Mouse (Mus musculus) MEL (cell line): Measurements from ENCODE around the gene Casp2. TPM values are rescaled to one million over a fixed set of nuclear protein-coding genes. Genes with fewer than 3 reads are reported as not detected.

Experiments
- DNase-seq: peaks from one replicate; pipeline ENCODE4 v3.0.0; 2011; ENCODE audit warnings: low read depth, low spot score
- H3K27ac ChIP-seq: 2 replicates; pipeline ENCODE4 v1.5.1; 2012; ENCODE audit warnings: low read depth, mild to moderate bottlenecking, control low read depth, low read length, moderate library complexity; ENCODE audit not compliant: control insufficient read depth
- H3K27me3 ChIP-seq, 2 experiments: fragments of 150-350 bp in 1 of 2; sonication (generic) in 1 of 2; 2 replicates each; pipeline ENCODE4 v1.6.1; 2012; ENCODE audit warnings: low read length in 2 of 2, mild to moderate bottlenecking in 2 of 2, improper control_type of control experiment in 1 of 2, moderate library complexity in 1 of 2; ENCODE audit not compliant: insufficient read depth in 2 of 2, control insufficient read depth in 1 of 2
- H3K36me3 ChIP-seq, 2 experiments: 2 replicates each; pipeline ENCODE4 v1.6.1; 2012 to 2014; ENCODE audit warnings: low read length in 2 of 2, improper control_type of control experiment in 1 of 2, inconsistent platforms in 1 of 2, mild to moderate bottlenecking in 1 of 2; ENCODE audit not compliant: insufficient read depth in 2 of 2, control insufficient read depth in 1 of 2
- H3K4me1 ChIP-seq, 2 experiments: fragments of 150-350 bp in 1 of 2; sonication (generic) in 1 of 2; 2 replicates each; pipeline ENCODE4 v1.6.1; 2012; ENCODE audit warnings: low read length in 2 of 2, improper control_type of control experiment in 1 of 2, mild to moderate bottlenecking in 1 of 2; ENCODE audit not compliant: insufficient read depth in 2 of 2, control insufficient read depth in 1 of 2
- H3K4me3 ChIP-seq, 2 experiments: fragments of 150-350 bp in 1 of 2; sonication (generic) in 1 of 2; 2 replicates each; pipeline ENCODE4 v1.5.1; 2012; ENCODE audit warnings: low read depth in 2 of 2, low read length in 2 of 2, mild to moderate bottlenecking in 2 of 2, moderate library complexity in 2 of 2, control low read depth in 1 of 2, improper control_type of control experiment in 1 of 2; ENCODE audit not compliant: control insufficient read depth in 1 of 2, insufficient read depth in 1 of 2
- H3K79me2 ChIP-seq: 2 replicates; pipeline ENCODE4 v1.6.1; 2012; ENCODE audit warnings: mild to moderate bottlenecking, low read length, moderate library complexity; ENCODE audit not compliant: control insufficient read depth, poor library complexity, insufficient read depth
- H3K9ac ChIP-seq: 2 replicates; pipeline ENCODE4 v1.6.1; 2012; ENCODE audit warnings: low read depth, mild to moderate bottlenecking, control low read depth, low read length, moderate library complexity; ENCODE audit not compliant: control insufficient read depth, poor library complexity, severe bottlenecking
- H3K9me3 ChIP-seq: fragments of 150-350 bp; sonication (generic); replicated peaks from 2 replicates; pipeline ENCODE4 v1.6.1; 2012; ENCODE audit warnings: mild to moderate bottlenecking, low read length, improper control_type of control experiment, moderate library complexity; ENCODE audit not compliant: insufficient read depth
- CTCF ChIP-seq, 3 experiments: IDR thresholded peaks in 2 of 3; conservative IDR thresholded peaks in 1 of 3; 2 replicates each; pipeline ENCODE4 v1.5.1; 2011 to 2012; ENCODE audit warnings: low read length in 3 of 3, low read depth in 2 of 3, mild to moderate bottlenecking in 2 of 3, improper control_type of control experiment in 1 of 3, inconsistent platforms in 1 of 3, mixed read lengths in 1 of 3, moderate library complexity in 1 of 3; ENCODE audit not compliant: control insufficient read depth in 1 of 3, insufficient read depth in 1 of 3, poor library complexity in 1 of 3, severe bottlenecking in 1 of 3
- EP300 ChIP-seq, 2 experiments: IDR thresholded peaks; 2 replicates each; pipeline ENCODE4 v1.6.1; 2011; ENCODE audit warnings: improper control_type of control experiment in 2 of 2, low read length in 2 of 2, low read depth in 1 of 2, mild to moderate bottlenecking in 1 of 2
- ETS1 ChIP-seq: IDR thresholded peaks from 2 replicates; pipeline ENCODE4 v1.6.1; 2012; ENCODE audit warnings: low read depth, mild to moderate bottlenecking, inconsistent platforms, low read length, improper control_type of control experiment, moderate library complexity
- GATA1 ChIP-seq: IDR thresholded peaks from 2 replicates; pipeline ENCODE4 v1.6.1; 2011; ENCODE audit warnings: low read depth, low read length, improper control_type of control experiment
- MAFK ChIP-seq: IDR thresholded peaks from 2 replicates; pipeline ENCODE4 v1.6.1; 2011; ENCODE audit warnings: low read depth, mild to moderate bottlenecking, low read length, improper control_type of control experiment, borderline replicate concordance
- MAX ChIP-seq: IDR thresholded peaks from 2 replicates; pipeline ENCODE4 v1.6.1; 2011; ENCODE audit warnings: low read length, improper control_type of control experiment
- MYB ChIP-seq: IDR thresholded peaks from 2 replicates; pipeline ENCODE4 v1.6.1; 2011; ENCODE audit warnings: mild to moderate bottlenecking, low read depth, low read length, improper control_type of control experiment
- RCOR1 ChIP-seq: IDR thresholded peaks from 2 replicates; pipeline ENCODE4 v1.6.1; 2012; ENCODE audit warnings: low read depth, mild to moderate bottlenecking, inconsistent platforms, low read length, improper control_type of control experiment
- SIN3A ChIP-seq: IDR thresholded peaks from 2 replicates; pipeline ENCODE4 v1.6.1; 2012; ENCODE audit warnings: low read length, improper control_type of control experiment, inconsistent platforms
- TAL1 ChIP-seq: IDR thresholded peaks from 2 replicates; pipeline ENCODE4 v1.6.1; 2012; ENCODE audit warnings: mild to moderate bottlenecking, inconsistent platforms, low read length, moderate library complexity, mixed read lengths
- TBP ChIP-seq: IDR thresholded peaks from 2 replicates; pipeline ENCODE4 v1.8.0; 2011; ENCODE audit warnings: low read depth, low read length, improper control_type of control experiment
- TCF12 ChIP-seq: IDR thresholded peaks from 2 replicates; pipeline ENCODE4 v1.6.1; 2014; ENCODE audit warnings: low read depth, mild to moderate bottlenecking, inconsistent platforms, low read length, improper control_type of control experiment, moderate library complexity
- ZNF384 ChIP-seq: IDR thresholded peaks from 2 replicates; pipeline ENCODE4 v1.6.1; 2012; ENCODE audit warnings: low read depth, mild to moderate bottlenecking, inconsistent platforms, low read length, improper control_type of control experiment
- polyA plus RNA-seq, 2 experiments: library from polyadenylated mRNA; stranded (reverse) in 1 of 2; unstranded in 1 of 2; fragments of >175 nt in 1 of 2; fragments of >200 nt in 1 of 2; gene quantifications; 2 replicates each; pipeline versions ENCODE4 v1.2.1 to v1.2.4; 2012; ENCODE audit warnings: low replicate concordance in 2 of 2, low read depth in 1 of 2; ENCODE audit not compliant: insufficient read length in 2 of 2, insufficient read depth in 1 of 2, missing spikeins in 1 of 2
- total RNA-seq: library from RNA; depleted of rRNA; stranded (reverse); fragments of 300-350 nt; gene quantifications from 2 replicates; pipeline ENCODE4 v1.2.3, GENCODE M21; 2012

The Casp2 gene
- total and polyA plus RNA-seq, 3 experiments = 21.3 to 42.3 TPM; not detected in 1

DNA sequence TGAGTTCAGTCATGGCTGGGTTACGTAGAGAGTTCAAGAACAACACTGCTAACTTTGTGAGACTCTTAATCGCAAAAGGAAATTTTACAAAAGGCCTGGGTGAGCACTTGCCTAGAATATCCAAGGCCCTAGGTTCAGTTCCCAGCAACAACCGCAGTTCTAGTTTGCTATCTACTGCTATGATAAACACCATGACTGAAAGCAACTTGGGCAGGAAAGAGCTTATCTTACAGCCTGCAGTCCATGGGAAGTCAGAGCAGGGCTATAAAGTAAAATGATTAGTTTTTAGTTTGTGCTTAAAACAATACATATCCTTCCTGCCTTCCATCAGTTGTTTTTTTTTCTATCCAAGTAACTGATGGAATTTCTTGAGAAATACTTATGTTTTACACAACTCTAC is 61.7 kb downstream of the Casp2 start:
- H3K4me3 ChIP-seq = no peak overlapping the region
- no peaks in the 10 kb centered on the region for H3K9me3 ChIP-seq
- peaks cover 0 to 28% of the 10 kb centered on the region in 2 experiments; a peak in 2 of 4 replicates for H3K36me3 ChIP-seq
- H3K79me2 ChIP-seq = no peaks in the 10 kb centered on the region
- TF ChIP-seq MAX (no peak), SIN3A (peak; percentile 56), ETS1 (peak; percentile 70), RCOR1 (peak; percentile 80), CTCF (IDR thresholded peaks at IDR 0.05 in 2 of 3, conservative IDR thresholded peaks at IDR 0.05 in 1 of 3; ENCODE audit: control insufficient read depth in 1 of 3, insufficient read depth in 1 of 3, low read depth in 2 of 3, low read length in 3 of 3, poor library complexity in 1 of 3, severe bottlenecking in 1 of 3) (no peak), EP300 (IDR thresholded peaks at IDR 0.05; ENCODE audit: low read depth in 1 of 2, low read length in 2 of 2) (peak; percentile 90 to 96), TCF12 (peak; percentile 77), ZNF384 (0 out of 2 replicates have a peak, but pooled peaks have one; percentile 14), TAL1 (peak; percentile 78), GATA1 (peak; percentile 95)
- H3K4me1 ChIP-seq = peaks cover 2 to 22% of the 10 kb centered on the region in 2 experiments
- H3K9ac ChIP-seq = no peak overlapping the region
- peaks cover 0 to 1% of the 10 kb centered on the region in 2 experiments; a peak in 1 of 4 replicates for H3K27me3 ChIP-seq
- peak overlapping the region; percentile 68 for H3K27ac ChIP-seq
- DNase-seq = peak; percentile 83

- H3K4me3 ChIP-seq = no peak overlapping the region
- H3K36me3 ChIP-seq = peaks cover 0 to 28% of the 10 kb centered on the region in 2 experiments; a peak in 2 of 4 replicates
- TF ChIP-seq MAFK = no peak
- peak; percentile 75 for TF ChIP-seq GATA1
- peak; percentile 61 for TF ChIP-seq TCF12
- TF ChIP-seq EP300 (IDR thresholded peaks at IDR 0.05; ENCODE audit: low read depth in 1 of 2, low read length in 2 of 2) = peak; percentile 71 to 78
- TF ChIP-seq TAL1 = peak; percentile 72
- TF ChIP-seq, all 39 proteins: peak for 4
- H3K79me2 ChIP-seq = no peaks in the 10 kb centered on the region
- no peak overlapping the region for H3K27ac ChIP-seq
- no peak overlapping the region for H3K9ac ChIP-seq
- DNase-seq = peak; percentile 62
- no peaks in the 10 kb centered on the region for H3K9me3 ChIP-seq
- H3K4me1 ChIP-seq = peaks cover 2 to 22% of the 10 kb centered on the region in 2 experiments
- no peaks in the 10 kb centered on the region for H3K27me3 ChIP-seq
These were observed 64.0 kb downstream of the Casp2 start for GRCm38 (mm10) chr6:42328757-42329156.

DNA sequence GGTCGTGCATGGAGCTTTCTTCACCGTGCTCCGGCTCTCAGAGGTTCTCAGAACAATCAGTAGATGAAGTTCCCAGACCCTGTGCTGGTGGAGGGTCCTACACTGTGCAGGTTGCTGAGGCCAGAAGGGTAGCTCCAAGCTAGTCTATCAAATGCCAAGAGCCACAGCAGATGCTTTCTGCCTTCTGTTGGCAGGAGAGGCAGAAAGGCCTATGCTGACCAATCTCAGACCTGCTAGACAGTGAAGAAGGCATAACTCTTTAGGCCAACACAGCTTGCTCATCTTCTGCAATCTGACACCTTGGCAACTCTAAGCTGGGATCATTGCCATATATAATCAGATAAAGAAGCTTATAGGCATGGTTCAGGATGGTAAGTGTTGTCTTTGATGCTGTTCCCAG is 65.4 kb downstream of the Casp2 start:
- no peak for DNase-seq
- Histone ChIP-seq H3K36me3 (peaks cover 0 to 28% of the 10 kb centered on the region in 2 experiments; a peak in 2 of 4 replicates), H3K9ac (no peak overlapping the region), H3K4me1 (peaks cover 2 to 22% of the 10 kb centered on the region in 2 experiments), H3K4me3 (no peak overlapping the region), H3K27ac (no peak overlapping the region), H3K79me2 (no peaks in the 10 kb centered on the region), H3K9me3 (no peaks in the 10 kb centered on the region), H3K27me3 (no peaks in the 10 kb centered on the region)
- TF ChIP-seq EP300 (IDR thresholded peaks at IDR 0.05; ENCODE audit: low read depth in 1 of 2, low read length in 2 of 2) (peak in 1 of 2 experiments; percentile 36; a peak in 1 of 4 replicates), TBP (0 out of 2 replicates have a peak, but pooled peaks have one; percentile 14), ZNF384 (no peak), MYB (no peak)
